Mouse (Mus musculus) heart, embryonic 12.5 days (tissue): ENCODE measurements around the gene Ugt1a8. TPM values are rescaled to one million over a fixed set of nuclear protein-coding genes. Genes with fewer than 3 reads are reported as not detected.
A peak's percentile ranks its signal among the peaks of the same experiment; 100 is the strongest.
"Not testable (repeated sequence)": the region's sequence is repeated elsewhere in the genome, so short reads cannot be mapped to it uniquely, and the experiment has no call there.

Experiments
- ATAC-seq: fragments of 200-750 bp; cut with Nextera tagmentation; 2 replicates; pipeline ENCODE4 v1.8.0; 2017; ENCODE audit warnings: moderate TSS enrichment, moderate library complexity; ENCODE audit not compliant: insufficient number of reproducible peaks, low FRiP score
- H3K27ac ChIP-seq: fragments of 300-500 bp; sonication (generic); 2 replicates; pipeline ENCODE4 v1.5.1; 2016; ENCODE audit warnings: mild to moderate bottlenecking, moderate library complexity; ENCODE audit not compliant: poor library complexity, severe bottlenecking
- H3K27me3 ChIP-seq: fragments of 300-500 bp; sonication (generic); replicated peaks from 2 replicates; pipeline ENCODE4 v1.6.1; 2016; ENCODE audit warnings: mild to moderate bottlenecking, moderate library complexity
- H3K36me3 ChIP-seq: fragments of 300-500 bp; sonication (generic); 2 replicates; pipeline ENCODE4 v1.6.1; 2016; ENCODE audit warnings: mild to moderate bottlenecking, moderate library complexity
- H3K4me1 ChIP-seq: fragments of 300-500 bp; sonication (generic); replicated peaks from 2 replicates; pipeline ENCODE4 v1.6.1; 2016; ENCODE audit warnings: mild to moderate bottlenecking
- H3K4me2 ChIP-seq: fragments of 300-500 bp; sonication (generic); 2 replicates; pipeline ENCODE4 v1.6.1; 2016; ENCODE audit warnings: mild to moderate bottlenecking, moderate library complexity
- H3K4me3 ChIP-seq: fragments of 300-500 bp; sonication (generic); 2 replicates; pipeline ENCODE4 v1.5.1; 2016; ENCODE audit warnings: mild to moderate bottlenecking
- H3K9ac ChIP-seq: fragments of 300-500 bp; sonication (generic); 2 replicates; pipeline ENCODE4 v1.6.1; 2016; ENCODE audit warnings: mild to moderate bottlenecking, moderate library complexity
- H3K9me3 ChIP-seq: fragments of 300-500 bp; sonication (generic); replicated peaks from 2 replicates; pipeline ENCODE4 v1.6.1; 2016; ENCODE audit warnings: mild to moderate bottlenecking, moderate library complexity
- WGBS: fragments of 180-500 bp; shearing (Covaris S2); methylation state at CpG from one replicate; pipeline ENCODE4 v1.1.7; 2016; 5-methylcytosine and 5-hydroxymethylcytosine counted together
- polyA plus RNA-seq: library from polyadenylated mRNA; unstranded; fragments of >200 nt; fragmentation: Nextera tagmentation; extraction: Ambion mirVana; gene quantifications from 2 replicates; pipeline ENCODE4 v1.2.1, GENCODE M21; 2016

Gene Ugt1a8
- polyA plus RNA-seq, 1 experiment from 2014 or later: not detected

- H3K9ac ChIP-seq, H3K4me2 ChIP-seq, H3K9me3 ChIP-seq, H3K4me1 ChIP-seq, H3K36me3 ChIP-seq, H3K27me3 ChIP-seq, H3K27ac ChIP-seq, H3K4me3 ChIP-seq: not testable (repeated sequence)
- ATAC-seq: peak; percentile 55; the same call in 1 of the 2 replicates
- 61% methylated on average over 2 of the region's 2 CpGs for WGBS
Measured at GRCm38 (mm10) chr1:88109604-88110003, 22.0 kb downstream of the Ugt1a8 start.

- not testable (repeated sequence) for H3K9me3 ChIP-seq, H3K27ac ChIP-seq, H3K4me1 ChIP-seq, H3K36me3 ChIP-seq, H3K27me3 ChIP-seq, ATAC-seq, H3K4me3 ChIP-seq, H3K4me2 ChIP-seq, H3K9ac ChIP-seq
- 87% methylated on average over 6 of the region's 6 CpGs for WGBS
Measured at GRCm38 (mm10) chr1:88112769-88113168, 25.2 kb downstream of the Ugt1a8 start.

- not testable (repeated sequence) for H3K9ac ChIP-seq, H3K36me3 ChIP-seq, H3K9me3 ChIP-seq, ATAC-seq, H3K4me3 ChIP-seq, H3K4me1 ChIP-seq, H3K4me2 ChIP-seq, H3K27me3 ChIP-seq, H3K27ac ChIP-seq
- 10% methylated on average over 4 of the region's 4 CpGs for WGBS
Measured at GRCm38 (mm10) chr1:88120550-88120949, 32.9 kb downstream of the Ugt1a8 start.

- not testable (repeated sequence) for H3K27me3 ChIP-seq, H3K9me3 ChIP-seq, ATAC-seq, H3K27ac ChIP-seq, H3K4me3 ChIP-seq, H3K4me2 ChIP-seq, H3K9ac ChIP-seq, H3K36me3 ChIP-seq, H3K4me1 ChIP-seq
- WGBS: no CpG with 5 or more reads among the region's 1 CpGs
Measured at GRCm38 (mm10) chr1:88121521-88121920, 33.9 kb downstream of the Ugt1a8 start.

- WGBS: 58% methylated on average over 4 of the region's 4 CpGs
Measured at GRCm38 (mm10) chr1:88125827-88126360, 38.3 kb downstream of the Ugt1a8 start.

GRCm38 (mm10) chr1:88129091-88129490 is 41.5 kb downstream of the Ugt1a8 start:
- H3K27me3 ChIP-seq, ATAC-seq, H3K4me2 ChIP-seq, H3K4me3 ChIP-seq, H3K9me3 ChIP-seq, H3K9ac ChIP-seq, H3K36me3 ChIP-seq, H3K27ac ChIP-seq, H3K4me1 ChIP-seq: not testable (repeated sequence)
- 72% methylated on average over 2 of the region's 2 CpGs for WGBS

More at GRCm38 (mm10) chr1:88125827-88126360, 38.3 kb downstream of the Ugt1a8 start:
- H3K27me3 ChIP-seq, H3K36me3 ChIP-seq, H3K4me2 ChIP-seq, H3K4me1 ChIP-seq, H3K4me3 ChIP-seq, H3K9me3 ChIP-seq, H3K9ac ChIP-seq, H3K27ac ChIP-seq, ATAC-seq: not testable (repeated sequence)

GRCm38 (mm10) chr1:88130223-88130622 is 42.6 kb downstream of the Ugt1a8 start:
- 82% methylated on average over 1 of the region's 1 CpGs for WGBS

GRCm38 (mm10) chr1:88133908-88134456 is 46.4 kb downstream of the Ugt1a8 start:
- no peak for ATAC-seq

More at GRCm38 (mm10) chr1:88130223-88130622, 42.6 kb downstream of the Ugt1a8 start:
- not testable (repeated sequence) for H3K27ac ChIP-seq, H3K4me3 ChIP-seq, H3K9ac ChIP-seq, H3K27me3 ChIP-seq, H3K4me1 ChIP-seq, H3K4me2 ChIP-seq, ATAC-seq, H3K9me3 ChIP-seq, H3K36me3 ChIP-seq

GRCm38 (mm10) chr1:88134457-88135011 is 46.9 kb downstream of the Ugt1a8 start, which contains the start of gene Ugt1a6a:
Gene Ugt1a6a, plus strand, starts transcription at chr1:88134809.
- not testable (repeated sequence) for H3K9me3 ChIP-seq, H3K9ac ChIP-seq, H3K4me2 ChIP-seq, H3K27ac ChIP-seq, H3K4me3 ChIP-seq, ATAC-seq, H3K4me1 ChIP-seq, H3K27me3 ChIP-seq, H3K36me3 ChIP-seq
- 52% methylated on average over 5 of the region's 5 CpGs for WGBS

More at GRCm38 (mm10) chr1:88133908-88134456, 46.4 kb downstream of the Ugt1a8 start:
- Histone ChIP-seq H3K9ac (no peak overlapping the region), H3K27me3 (no peaks in the 10 kb centered on the region), H3K4me2 (no peak overlapping the region), H3K4me3 (no peak overlapping the region), H3K27ac (no peak overlapping the region), H3K9me3 (no peaks in the 10 kb centered on the region), H3K4me1 (peaks cover 3% of the 10 kb centered on the region; the same call in 1 of the 2 replicates), H3K36me3 (no peaks in the 10 kb centered on the region)
- 61% methylated on average over 3 of the region's 3 CpGs for WGBS

- not testable (repeated sequence) for H3K9me3 ChIP-seq, H3K27ac ChIP-seq, H3K27me3 ChIP-seq, H3K4me3 ChIP-seq, H3K36me3 ChIP-seq, ATAC-seq, H3K4me2 ChIP-seq, H3K9ac ChIP-seq, H3K4me1 ChIP-seq
- WGBS: 86% methylated on average over 5 of the region's 6 CpGs
Measured at GRCm38 (mm10) chr1:88135229-88135904, 47.8 kb downstream of the Ugt1a8 start.

GRCm38 (mm10) chr1:88136646-88137045 is 49.0 kb downstream of the Ugt1a8 start:
- no peaks in the 10 kb centered on the region for H3K9me3 ChIP-seq
- ATAC-seq: no peak
- H3K9ac ChIP-seq: no peak overlapping the region
- H3K36me3 ChIP-seq: no peaks in the 10 kb centered on the region
- no peaks in the 10 kb centered on the region for H3K27me3 ChIP-seq
- no peak overlapping the region for H3K4me2 ChIP-seq
- H3K4me3 ChIP-seq: no peak overlapping the region
- H3K4me1 ChIP-seq: peaks cover 3% of the 10 kb centered on the region; the same call in 1 of the 2 replicates
- no peak overlapping the region for H3K27ac ChIP-seq
- WGBS: 72% methylated on average over 2 of the region's 2 CpGs
